Mouse (Mus musculus) midbrain, embryonic 12.5 days (tissue): ENCODE measurements around the gene Odr4. TPM values are rescaled to one million over a fixed set of nuclear protein-coding genes. Genes with fewer than 3 reads are reported as not detected.

Source experiments
- polyA plus RNA-seq: library from polyadenylated mRNA; unstranded; fragments of >200 nt; fragmentation: Nextera tagmentation; extraction: Ambion mirVana; gene quantifications from 2 replicates; pipeline ENCODE4 v1.2.1, GENCODE M21; 2016

Odr4 gene
- polyA plus RNA-seq, 1 experiment from 2014 or later, result 37.6 TPM

Other genes starting within 250 kb of the Odr4 start
- 0.25 TPM in 1 of 2 replicates, not detected in the other for gene Pdc, start 73.7 kb downstream of the Odr4 start, polyA plus RNA-seq
- gene Tpr, start 242 bp downstream of the Odr4 start, polyA plus RNA-seq, result 183 and 189 TPM in 2 replicates
- gene Prg4, start 73.1 kb upstream of the Odr4 start, polyA plus RNA-seq, result 0.45 and 0.69 TPM in 2 replicates